Mouse (Mus musculus): ENCODE data around the gene Wbp1l.

Gene Wbp1l

DNA sequence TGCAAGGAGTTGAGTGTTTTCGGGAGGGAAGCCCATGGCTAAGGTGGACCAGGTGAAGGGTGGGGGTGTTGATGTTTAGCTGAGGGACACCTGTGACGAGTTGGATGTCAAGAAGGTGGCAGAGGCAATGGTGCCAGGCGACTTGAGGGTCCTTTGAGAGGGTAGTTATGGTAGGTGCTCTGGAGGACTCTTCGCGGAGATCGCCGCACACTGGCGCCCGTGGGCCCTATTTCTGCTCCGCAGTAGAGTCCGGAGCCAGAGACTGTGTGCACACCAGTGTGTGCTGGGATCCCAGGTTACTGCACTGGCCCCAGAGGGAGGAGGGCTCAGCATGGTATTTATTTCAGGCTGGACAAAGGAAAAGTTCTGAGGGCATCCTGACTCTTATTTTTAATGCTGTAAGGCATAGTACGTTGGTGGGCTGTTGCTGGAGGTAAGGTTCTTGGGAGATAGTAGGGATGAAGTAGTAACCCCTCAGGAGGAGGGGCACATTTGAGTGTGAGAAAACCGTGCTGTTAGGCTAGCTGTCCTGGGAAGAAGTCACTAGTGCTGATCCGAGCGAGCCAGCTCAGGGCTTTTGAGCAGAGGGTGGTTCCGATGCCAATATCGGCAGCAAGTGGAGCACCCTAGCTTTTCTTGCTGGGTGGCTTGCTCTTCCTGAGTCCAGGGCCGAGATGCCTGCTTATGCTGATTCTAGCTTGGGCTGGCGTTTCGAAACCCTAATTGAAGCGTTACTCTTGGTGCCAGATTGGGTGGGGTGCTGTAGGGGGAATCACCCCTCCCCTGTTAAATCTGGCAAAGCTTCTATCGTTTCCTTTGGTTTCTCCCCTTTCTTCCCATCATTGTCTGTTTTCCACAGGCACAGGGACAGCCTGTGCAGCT is 732 bp downstream of the Wbp1l start:
- in situ Hi-C loops (cut with MboI, MseI), result no loop called here

DNA sequence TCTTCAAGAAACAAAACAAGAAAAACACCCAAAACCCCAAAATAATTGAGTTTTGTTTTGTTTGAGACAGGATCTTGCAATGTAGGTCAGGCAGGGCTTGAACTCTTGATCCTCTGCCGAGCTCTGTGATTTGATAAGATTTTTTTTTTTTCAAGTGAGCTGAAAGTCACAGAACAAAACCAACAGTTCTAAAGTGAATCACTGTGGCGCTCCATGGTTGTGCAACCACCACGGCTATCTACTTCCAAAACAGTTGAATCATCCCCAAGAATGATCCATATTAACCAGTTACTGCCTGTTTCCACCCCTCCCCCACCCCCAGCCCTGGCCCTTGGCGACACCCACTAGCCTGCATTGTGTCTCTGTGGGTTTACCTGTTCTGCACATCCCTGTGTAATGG is 1.5 kb downstream of the Wbp1l start:
- in situ Hi-C loops (cut with MboI, MseI), result no loop called here

DNA sequence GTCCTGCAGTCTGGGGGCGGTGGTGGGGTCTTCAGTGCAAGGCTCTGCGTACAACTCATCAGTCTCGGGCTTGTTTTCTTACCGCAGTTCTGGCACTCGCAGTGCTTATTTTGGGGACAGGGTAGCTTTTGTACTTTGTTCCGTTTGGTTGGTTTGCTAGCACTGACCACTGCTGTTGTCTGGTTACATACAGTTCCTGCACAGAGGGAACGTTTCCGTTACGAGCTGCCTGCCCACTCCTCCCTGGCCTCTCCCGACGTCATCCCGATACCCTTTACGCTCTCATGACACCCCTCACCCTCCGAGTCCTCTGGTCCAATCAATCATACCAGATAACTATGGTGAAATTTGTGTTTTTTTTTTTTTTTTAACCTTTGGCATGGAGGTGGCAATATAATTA is 2.6 kb downstream of the Wbp1l start:
- in situ Hi-C loops (cut with MboI, MseI), result no loop called here

DNA sequence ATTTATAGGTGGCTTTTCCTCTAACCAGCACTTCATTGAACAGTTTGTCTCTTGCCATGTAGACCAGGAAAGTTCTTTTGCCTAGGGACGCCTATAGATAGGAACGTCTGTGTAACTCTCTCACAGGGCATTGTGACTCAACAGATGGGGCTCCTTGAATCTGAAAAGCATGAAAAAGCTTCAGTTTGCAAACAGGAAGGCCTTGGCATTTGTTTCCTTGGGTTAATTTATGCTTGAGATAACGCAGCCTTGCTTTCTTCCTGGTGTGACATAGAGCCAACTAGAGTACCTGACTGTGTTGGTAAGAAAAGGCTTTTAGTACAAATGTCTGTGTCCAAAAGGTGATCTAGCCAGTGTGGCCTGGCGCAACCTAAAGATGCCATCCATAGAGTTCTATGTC is 3.5 kb downstream of the Wbp1l start:
- in situ Hi-C loops (cut with MboI, MseI), result no loop called here

DNA sequence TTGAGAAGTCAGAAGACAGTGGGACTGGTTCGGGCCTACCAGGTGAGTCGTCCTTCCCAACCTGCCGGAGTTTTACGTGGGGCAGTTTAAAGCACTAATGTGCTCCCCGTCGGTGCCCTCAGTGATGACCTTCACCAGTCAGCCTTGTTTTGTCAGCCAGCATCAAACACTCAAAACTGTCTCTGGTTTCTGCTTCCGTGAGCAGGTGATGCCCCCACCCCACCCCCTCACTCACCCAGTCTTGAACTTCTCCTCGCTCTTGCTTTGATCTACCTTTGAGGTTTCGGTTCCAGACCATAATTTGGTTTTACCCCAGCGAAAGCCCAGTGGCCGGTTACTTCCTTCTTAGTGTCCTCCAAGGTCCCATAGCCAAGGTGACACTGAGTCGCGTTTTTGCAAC is 7.8 kb downstream of the Wbp1l start:
- in situ Hi-C loops (cut with MboI, MseI), result no loop called here

DNA sequence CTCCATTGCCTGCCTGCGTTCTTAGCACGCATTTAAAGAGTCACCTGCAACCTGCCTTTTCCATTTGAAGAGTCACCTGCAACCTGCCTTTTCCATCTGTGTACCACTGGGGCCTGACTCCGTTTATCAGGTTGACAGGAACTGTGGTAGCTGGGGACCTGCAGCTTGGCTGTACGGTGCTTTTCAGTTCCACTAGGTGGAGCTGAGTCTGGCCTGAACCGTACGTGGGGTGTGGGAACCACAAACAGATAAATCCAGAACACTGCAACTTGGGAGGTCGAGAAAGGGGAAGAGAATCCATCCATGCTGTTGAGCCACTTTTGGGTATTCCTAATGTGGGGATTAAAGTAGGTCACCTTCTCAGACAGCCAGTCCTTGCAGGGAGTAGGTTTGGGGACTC is 8.5 kb downstream of the Wbp1l start:
- in situ Hi-C loops (cut with MboI, MseI), result no loop called here

DNA sequence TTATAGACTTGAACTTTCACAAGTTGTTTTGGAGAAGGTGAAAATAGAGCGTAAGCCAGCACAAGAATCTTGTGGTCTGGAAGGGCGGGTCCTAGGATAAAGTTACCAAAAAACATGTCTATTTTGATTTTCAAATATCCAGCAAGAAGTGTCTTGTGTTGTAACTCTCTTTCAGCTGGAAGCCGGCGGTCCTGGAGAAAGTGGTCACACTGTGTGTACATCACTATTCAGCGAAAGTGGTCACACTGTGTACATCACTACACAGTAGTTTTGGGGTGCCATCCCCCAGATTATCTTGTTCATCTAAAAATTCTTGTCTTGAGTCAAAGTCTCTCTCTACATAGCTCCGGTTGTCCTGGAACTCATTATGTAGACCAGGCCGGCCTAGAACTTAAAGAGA is 9.3 kb downstream of the Wbp1l start:
- in situ Hi-C loops (cut with MboI, MseI), result no loop called here

DNA sequence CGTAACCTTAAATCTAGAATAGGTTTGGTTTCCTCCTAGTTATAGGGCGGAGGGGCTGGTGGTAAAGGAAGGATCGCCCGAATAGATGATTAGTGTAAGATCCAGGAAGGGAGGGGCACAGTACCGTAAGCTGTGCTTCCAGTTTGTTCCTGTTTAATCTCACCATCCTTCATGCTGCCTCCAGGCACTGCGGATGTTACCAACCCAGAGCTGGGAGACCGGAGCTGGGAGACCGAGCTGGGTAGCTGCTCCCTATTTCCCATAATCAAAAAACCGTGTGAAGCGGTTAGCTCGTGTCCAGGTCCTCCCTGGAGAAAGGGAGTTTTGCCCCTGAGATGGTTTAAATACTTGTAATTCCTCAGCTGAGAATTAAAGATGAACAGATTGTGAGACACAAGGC is 17.5 kb downstream of the Wbp1l start:
- in situ Hi-C loops (cut with MboI, MseI), result no loop called here

DNA sequence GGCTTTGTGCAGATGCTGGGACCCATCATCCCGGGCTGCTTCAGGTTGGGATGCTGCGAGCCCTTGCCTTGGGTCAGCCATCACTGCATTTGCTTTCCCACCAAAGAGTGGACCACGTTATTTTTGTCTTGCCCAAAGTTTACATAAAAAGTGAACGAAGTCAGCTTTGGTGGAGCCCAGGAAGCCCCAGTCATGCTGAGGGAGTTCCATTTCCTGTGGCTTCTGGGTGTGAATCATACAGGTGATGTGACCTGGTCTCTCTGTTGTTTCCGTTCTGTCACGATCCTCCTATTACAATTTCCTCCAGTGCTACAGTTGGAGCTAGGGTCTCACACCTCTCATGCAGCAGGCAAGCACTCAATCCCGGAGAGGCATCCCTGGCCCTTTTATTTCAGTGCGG is 18.5 kb downstream of the Wbp1l start:
- in situ Hi-C loops (cut with MboI, MseI), result no loop called here

DNA sequence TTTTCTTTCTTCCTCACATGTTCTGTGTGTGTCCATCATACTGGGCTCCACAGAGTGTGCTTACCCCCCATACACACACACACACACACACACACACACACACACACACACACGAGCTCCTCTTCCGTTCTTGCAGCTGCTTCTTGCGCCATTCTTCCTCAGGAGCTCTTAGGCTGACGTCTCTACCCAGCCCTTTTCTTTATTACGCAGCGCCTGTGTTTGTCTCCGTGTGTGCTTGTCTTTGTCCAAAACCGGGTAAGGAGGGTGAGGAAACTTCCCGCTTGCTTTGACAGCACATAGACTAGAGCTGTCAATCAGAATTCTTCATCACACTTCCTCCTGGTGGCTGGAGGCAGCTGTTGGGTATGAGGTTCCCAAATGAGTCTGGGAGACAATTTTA is 19.4 kb downstream of the Wbp1l start:
- in situ Hi-C loops (cut with MboI, MseI), result no loop called here

DNA sequence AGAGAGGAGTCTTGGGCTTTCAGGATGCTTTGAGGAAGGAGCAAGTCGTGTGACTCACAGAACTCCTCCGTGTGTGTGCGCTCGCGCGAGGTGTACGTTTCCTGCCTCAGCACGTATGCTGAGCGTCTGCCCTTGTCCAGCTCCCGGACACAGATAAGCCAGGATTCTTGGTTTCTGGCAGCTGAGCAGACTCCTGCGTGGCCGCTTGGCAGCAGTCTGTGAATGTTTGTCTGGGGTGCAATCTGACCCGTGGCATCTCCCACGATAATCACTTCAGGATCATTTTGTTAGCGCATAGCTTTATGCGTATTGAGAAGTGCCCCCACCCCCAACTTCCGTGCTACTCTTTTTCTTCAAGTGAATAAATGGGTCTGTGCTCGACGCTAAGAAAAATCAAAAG is 20.1 kb downstream of the Wbp1l start:
- in situ Hi-C loops (cut with MboI, MseI), result no loop called here

DNA sequence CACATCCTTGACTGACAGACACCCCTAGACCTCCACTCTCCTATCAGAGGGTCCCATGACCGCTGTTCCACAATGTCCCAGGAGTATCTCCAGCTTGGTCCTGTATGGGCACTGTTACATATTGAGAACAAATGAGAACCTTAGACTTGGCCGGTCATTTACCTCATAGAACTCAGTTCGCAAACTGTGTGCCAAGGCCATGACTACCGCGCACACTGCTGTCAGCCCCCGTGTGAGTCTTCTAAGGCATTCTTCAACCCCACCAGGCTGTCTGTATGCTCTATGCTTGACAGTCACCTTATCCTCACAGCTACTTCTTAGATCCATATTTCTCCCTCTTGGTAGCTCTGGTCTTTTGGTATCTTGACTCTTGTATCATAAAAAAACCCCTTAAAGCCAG is 20.6 kb downstream of the Wbp1l start:
- in situ Hi-C loops (cut with MboI, MseI), result no loop called here

DNA sequence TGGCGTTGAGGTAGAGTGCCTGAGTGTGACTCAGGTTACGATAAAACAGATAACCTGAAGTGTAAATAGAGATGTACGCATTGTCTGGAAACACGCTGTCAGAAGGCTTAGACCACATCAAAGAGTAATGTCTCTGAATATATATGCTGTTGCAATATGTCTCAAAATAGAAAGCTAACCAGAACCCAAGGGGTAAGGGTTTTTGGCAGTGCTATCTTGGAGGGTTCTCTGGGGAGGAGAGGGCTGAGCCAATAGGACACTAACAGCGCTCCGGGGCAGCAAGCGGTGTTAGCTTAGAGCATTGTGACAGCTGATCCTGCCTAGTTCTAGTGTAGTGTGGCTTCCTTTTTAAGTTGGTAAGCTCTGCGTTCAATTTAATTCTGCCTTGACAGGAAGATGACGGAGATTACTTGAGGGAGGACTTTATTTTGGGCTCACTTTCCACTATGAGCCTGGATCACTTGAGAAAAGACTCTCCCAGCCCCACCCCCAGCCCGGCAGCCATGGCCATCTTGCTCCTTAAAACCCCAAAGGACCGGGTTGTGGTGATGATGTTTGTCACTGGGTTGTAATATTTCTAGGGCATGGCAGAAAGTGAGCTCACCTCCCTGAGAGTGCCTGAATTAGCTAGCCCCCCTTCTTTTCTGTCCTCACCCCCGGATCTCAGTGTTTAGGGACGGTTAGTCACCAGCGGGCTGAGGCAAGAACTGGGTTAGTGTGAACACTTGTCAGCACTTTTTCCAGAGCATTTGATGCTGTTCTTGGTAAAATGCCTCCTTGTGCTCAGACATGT is 21.3 kb downstream of the Wbp1l start:
- in situ Hi-C loops (cut with MboI, MseI), result loop anchor here (5.0 kb wide), 1 partner anchor 98 kb away; no protein-coding TSS in a partner anchor

DNA sequence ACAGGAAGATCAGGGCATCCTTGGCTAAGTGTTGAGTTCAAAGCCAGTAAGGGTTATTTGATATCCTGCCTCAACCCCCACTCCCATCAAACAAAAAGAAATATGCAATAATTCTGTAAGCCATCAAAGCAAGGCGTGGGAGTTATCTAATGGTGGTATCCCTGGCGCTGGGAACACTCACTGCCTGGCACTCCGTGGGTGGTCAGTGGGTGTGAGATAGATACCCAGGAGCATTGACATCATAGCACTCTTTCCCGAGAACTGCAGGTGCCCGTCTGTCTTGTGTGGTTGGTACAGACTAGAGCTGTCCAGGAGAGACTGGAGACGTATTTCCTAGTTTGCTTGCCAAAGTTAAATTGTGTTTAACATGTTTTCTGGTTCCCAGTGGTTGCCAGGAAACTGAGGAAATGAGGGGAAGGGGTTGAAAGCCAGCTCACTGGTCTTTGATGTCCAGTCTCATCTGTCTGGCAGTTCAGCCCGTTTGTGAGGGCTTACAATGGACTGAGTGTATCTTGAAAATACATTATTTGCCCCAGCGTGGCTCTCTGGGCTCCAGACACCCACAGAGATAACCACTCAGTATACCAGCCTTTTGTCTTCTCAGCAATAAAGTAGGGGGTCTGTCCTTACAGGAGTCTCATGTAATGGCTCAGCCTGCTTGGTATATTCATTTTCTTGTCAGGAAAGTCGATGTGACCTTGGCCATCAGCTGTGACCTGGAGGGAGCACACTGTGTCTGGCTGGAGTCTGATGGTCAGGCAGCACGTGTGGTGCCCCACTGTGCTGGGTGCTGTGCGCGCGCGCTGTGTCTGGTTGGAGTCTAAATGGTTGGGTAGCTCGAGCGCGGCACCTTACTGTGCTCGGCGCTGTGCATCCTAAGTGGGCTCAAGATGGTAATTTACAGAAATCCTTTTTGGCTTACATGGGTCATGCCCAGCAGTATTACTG is 22.6 kb downstream of the Wbp1l start:
- in situ Hi-C loops (cut with MboI, MseI), result loop anchor here (5.0 kb wide), 1 partner anchor 99 kb away; no protein-coding TSS in a partner anchor

DNA sequence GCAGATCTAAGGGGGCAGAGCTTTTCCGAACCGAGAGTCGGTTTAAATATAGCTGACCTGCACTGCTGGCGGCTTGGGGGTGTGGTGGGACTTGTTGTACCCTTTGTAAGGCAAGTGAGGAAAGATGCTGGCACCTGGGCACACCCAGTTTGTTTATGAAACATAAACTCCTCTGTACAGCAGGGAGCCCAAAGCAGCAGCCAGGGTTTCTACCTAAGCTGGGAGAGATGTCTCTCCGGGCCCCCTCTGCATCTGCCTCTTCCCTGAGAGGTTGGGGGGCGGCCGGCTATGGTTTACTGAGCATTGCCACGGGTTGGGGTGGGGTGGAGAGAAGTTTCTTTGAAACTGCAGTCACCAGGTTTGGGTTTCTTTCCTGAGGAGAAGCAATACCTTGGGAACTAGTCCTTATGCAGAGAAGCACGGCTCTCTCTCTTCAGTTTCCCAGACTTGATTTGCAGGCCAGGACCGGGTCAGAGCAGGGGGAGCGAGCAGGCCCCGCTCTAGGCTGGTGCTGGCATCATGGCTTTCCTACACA is 23.8 kb downstream of the Wbp1l start:
- in situ Hi-C loops (cut with MboI, MseI), result loop anchor here (5.0 kb wide), 1 partner anchor 100 kb away; no protein-coding TSS in a partner anchor

DNA sequence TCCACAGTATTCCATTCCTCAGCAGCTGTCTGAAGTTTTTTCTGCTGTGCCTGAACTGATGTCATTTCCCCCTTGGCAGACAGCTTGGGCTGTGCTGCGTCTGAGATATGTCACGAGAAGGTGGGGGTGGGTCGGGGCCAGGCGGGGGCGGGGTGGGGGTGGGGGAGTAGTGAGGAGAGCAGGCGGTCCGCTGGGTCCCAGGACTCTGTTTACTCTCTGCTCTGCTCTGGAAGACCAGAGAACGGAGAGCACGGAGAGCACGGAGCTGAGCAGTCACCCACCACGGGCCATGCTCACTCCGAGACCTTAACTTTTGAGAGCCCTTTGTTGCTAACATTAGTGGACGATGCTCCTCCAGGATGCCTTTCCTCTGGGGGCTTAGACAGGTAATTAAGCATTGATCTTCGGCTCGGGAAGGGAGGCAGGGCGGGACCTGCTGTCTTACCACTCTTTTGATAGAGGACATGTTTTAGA is 24.3 kb downstream of the Wbp1l start:
- in situ Hi-C loops (cut with MboI, MseI), result loop anchor here (5.0 kb wide), 1 partner anchor 101 kb away; no protein-coding TSS in a partner anchor

DNA sequence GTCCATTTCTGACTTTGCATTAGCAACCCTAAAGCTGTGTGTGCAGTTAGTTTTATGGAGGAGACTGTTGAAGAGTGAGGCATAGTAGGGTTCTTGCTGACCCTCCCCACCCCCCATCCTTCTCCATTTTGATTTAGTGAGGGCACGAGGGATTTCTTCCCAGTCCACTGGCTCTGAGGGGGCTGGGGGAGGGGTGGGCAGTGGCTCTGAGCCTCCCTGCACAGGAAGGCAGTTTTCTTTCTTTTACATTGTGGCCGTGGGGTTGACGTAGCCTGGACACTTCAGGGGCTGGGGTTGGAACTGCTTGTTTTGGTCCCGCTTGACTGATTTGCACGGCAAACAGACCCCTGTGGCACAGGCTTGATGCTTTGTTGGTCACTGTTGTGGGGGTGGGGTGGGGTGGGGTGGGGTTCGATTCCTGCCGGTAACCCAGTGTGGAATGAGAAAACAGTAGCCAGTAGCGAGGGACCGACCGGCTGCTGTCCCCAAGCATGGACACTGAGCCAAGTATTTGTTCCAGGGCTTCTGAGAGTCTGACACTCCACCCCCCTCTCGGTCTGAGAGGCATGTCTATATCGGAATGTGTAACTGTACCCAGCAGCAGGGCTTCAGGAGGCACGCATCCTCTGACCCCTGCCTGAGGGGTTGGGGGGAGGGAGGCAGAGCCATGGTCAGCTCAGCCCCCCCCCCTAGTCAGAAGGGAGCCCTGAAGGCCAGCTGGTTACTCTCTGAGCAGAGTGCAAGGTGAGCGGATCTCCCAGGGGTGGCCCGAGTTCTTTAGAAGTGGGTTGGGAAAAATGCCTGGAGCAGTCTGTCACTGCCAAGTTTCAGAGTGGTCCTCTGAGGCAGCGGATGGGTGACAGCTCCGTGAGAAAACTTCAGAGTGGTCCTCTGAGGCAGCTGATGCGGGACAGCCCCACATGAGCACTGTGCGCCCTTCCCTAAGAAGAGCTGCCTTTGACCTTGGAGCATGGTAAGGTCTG is 25.2 kb downstream of the Wbp1l start:
- in situ Hi-C loops (cut with MboI, MseI), result loop anchor here (5.0 kb wide), 1 partner anchor 102 kb away; no protein-coding TSS in a partner anchor

DNA sequence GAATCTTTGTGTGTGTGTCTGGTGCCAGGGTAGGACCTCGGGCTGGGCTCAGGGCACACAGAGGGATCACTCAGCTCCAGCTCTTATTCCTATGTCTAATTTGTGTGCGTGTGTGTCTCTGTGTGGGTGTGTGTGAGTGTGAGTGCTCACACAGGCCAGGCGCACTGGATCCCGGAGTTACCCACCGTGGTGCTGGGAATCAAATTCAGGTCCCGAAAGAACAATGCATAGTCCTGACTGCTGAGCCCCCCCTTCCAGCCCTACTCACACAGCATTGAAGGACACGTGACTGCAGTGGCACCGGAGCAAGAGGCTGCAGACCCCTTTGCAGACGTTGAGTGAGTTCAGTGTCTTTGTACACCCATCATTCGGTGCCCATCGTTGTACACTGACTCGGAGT is 26.1 kb downstream of the Wbp1l start:
- in situ Hi-C loops (cut with MboI, MseI), result no loop called here

DNA sequence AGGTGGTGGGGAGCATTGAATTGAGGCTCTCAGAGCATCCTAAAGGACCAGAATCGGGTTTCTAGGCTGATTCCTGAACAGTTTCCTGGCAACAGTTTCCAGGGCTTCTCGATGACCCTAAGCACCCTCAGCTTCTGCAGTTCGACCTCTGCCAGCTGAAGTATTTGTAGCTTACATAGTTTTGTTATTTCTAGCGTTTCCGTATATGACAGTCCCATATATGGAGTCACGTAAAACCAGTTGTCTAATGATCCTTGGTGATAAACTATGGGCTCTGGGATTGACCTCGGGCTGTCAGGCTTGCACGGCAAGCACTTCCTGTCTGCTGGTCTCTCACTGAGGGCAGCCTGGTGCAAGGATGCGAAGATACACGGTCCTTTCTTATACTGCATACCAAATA is 26.6 kb downstream of the Wbp1l start:
- in situ Hi-C loops (cut with MboI, MseI), result no loop called here

DNA sequence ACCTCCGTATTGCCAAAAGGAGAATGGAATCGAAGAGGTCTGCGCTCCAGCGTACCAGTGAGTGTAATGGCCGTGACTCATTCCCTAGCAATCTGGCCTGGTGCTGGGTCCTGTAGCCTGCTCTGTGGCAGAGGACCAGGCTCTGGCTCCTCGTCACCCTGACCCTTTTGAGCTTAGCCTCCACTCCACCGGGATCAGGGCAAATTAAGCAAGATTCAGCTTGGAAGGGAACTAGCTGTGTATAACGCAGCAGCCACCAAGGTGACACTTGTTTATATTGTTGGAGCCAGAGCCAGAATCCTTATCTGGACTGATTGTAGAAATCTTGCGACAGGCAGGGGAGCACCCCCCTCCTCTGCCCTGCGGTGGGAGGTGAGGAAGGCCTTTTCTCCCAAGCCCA is 29.5 kb downstream of the Wbp1l start:
- in situ Hi-C loops (cut with MboI, MseI), result no loop called here
